Mouse (Mus musculus): ENCODE data around the gene Fam151a.

DNA sequence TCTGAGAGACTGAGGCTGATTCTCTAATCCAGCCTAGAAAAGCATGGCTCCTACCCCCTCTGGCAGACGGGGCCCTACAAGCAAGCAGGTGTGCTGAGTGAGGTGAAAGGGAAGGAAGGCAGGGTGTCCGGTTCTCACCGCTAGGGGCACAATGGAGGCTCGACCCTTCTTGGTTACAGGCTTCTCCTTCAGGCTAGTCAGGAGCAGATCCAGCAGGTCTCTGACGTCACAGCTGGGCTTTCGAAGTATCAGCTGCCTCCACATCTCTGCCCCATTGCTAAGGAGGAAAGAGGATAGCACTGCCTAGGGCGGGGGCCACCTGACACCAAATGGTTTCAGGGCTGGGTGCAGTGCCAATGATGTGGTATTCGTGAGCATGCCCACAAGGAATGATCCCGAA is 33.7 kb upstream of the Fam151a start:
- TF ChIP-seq POLR2A (IDR thresholded peaks at IDR 0.05; ENCODE audit: insufficient read length, low read depth) = no peak
- no peak for TF ChIP-seq MAX (IDR thresholded peaks at IDR 0.05; ENCODE audit: low read depth)
- no peak for TF ChIP-seq TCF12 (IDR thresholded peaks at IDR 0.05; ENCODE audit: insufficient read depth, poor library complexity, severe bottlenecking)
- TF ChIP-seq USF1 (IDR thresholded peaks at IDR 0.05; ENCODE audit: low read depth) = no peak
- no peak for TF ChIP-seq E2F4 (IDR thresholded peaks at IDR 0.05; ENCODE audit: insufficient read depth)
- TF ChIP-seq POLR2AphosphoS2 (IDR thresholded peaks at IDR 0.05; ENCODE audit: insufficient read length, low read depth) = no peak
- TF ChIP-seq SRF (IDR thresholded peaks at IDR 0.05; ENCODE audit: control insufficient read depth, insufficient read length, low read depth) = no peak
- no peak for TF ChIP-seq MYOD1 (IDR thresholded peaks at IDR 0.05; ENCODE audit: control insufficient read depth in 1 of 3, insufficient read length in 2 of 3, low read depth in 2 of 3)
- no peak for TF ChIP-seq CEBPB (IDR thresholded peaks at IDR 0.05; ENCODE audit: insufficient read depth, poor library complexity, severe bottlenecking)
- no peak for TF ChIP-seq REST (IDR thresholded peaks at IDR 0.05; ENCODE audit: insufficient read depth, insufficient read length)
- no peak for TF ChIP-seq MYOG (IDR thresholded peaks at IDR 0.05; ENCODE audit: control insufficient read depth in 1 of 3, insufficient read depth in 1 of 3, insufficient read length in 2 of 3, low read depth in 2 of 3)
- no peak for TF ChIP-seq TCF3 (IDR thresholded peaks at IDR 0.05; ENCODE audit: insufficient read length, low read depth)
